Mouse (Mus musculus) ES-Bruce4 (cell line): ENCODE data around the gene Mcm2.

ENCODE experiments used
- CTCF ChIP-seq: IDR thresholded peaks from one replicate; pipeline ENCODE4 v1.8.1; 2011; ENCODE audit warnings: low read depth, low read length
- EP300 ChIP-seq: IDR thresholded peaks from 2 replicates; pipeline ENCODE4 v1.6.1; 2011; ENCODE audit warnings: low read depth, low read length; ENCODE audit not compliant: insufficient read depth
- POLR2A ChIP-seq: IDR thresholded peaks from one replicate; pipeline ENCODE4 v1.8.1; 2011; ENCODE audit warnings: low read length; ENCODE audit not compliant: insufficient read depth

GRCm38 (mm10) chr6:88929451-88929850 lies 30.9 kb upstream of the Mcm2 start:
- no peak for TF ChIP-seq POLR2A
- no peak for TF ChIP-seq CTCF
- no peak for TF ChIP-seq EP300
